Mouse (Mus musculus): ENCODE data around the gene 2010111I01Rik.
"Not testable (repeated sequence)": the region's sequence is repeated elsewhere in the genome, so short reads cannot be mapped to it uniquely, and the experiment has no call there.

The 2010111I01Rik gene

DNA sequence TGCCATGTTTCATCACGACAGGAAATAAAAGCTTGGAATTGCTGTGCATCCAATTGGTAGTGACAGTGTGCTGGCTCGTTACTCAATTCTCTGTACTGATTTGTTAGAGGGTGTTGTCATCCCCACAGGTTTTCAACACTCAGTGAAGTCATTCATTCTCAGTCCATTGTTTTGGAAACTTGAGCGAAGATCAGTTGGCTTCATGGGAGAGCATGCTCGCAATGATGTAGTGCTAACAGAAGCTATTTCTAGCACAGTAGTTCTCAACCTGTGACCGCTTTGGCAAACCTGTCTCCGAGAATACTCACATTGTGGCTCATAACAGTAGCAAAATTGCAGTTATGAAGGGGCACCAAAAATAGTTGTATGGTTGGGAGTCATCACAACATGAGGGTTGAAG lies 8.7 kb upstream of the 2010111I01Rik start:
- DNase-seq (ENCODE audit: extremely low spot score) = no peak

DNA sequence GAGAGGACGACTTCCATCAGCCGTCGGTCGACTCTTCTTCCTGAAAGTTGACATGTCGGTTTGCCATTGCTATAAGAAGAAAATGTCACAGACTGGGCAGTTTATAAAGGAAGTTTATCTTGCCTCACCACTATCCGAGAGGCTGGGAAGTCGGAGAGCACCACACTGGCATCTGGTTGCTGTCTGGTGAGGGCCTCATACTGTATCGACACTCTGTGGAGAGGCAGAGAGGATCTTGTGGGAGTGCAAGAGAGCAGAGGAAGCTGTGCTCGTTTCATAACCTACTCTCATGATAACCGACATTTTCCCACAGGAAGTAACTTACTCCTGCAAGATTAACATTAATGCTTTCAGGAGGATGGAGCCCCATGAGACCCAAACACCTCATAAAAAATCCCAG lies 7.9 kb upstream of the 2010111I01Rik start:
- no peak for DNase-seq (ENCODE audit: extremely low spot score)

DNA sequence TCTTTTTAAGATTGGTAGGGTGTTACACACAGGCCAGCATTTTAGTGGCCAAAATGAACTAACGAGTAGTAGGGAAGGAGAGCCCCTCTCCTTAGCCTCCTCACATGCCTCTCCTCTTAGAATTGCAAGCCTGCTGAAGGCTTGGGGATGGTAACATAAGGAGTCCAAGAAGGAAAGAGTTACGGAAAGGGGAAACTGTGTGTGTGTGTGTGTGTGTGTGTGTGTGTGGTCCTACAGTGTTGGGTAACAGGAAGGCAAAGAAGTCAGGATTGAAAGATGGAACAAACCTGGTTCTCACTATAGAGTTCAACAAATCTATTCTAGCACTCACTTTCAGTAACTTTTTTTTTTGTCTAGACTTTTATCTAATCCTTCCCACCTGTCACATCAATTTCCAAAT lies 1.3 kb upstream of the 2010111I01Rik start:
- DNase-seq (ENCODE audit: extremely low spot score) = no peak

DNA sequence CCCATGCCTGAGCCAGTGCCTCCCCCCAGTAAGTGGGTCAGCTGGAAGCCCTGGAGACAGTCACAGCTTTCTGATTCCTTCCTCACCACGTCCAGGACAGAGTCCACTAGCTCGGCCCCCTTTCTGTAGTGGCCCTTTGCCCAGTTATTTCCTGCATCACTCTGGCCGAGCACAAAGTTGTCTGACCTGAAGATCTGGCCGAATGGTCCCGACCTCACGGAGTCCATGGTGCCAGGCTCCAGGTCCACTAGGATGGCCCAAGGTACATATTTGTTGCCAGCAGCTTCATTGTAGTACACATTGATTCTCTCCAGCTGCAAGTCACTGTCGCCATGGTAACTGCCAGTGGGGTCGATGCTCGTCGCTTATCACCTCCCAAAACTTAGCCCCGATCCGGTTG lies 3.5 kb downstream of the 2010111I01Rik start:
- no peak for DNase-seq (ENCODE audit: extremely low spot score)

DNA sequence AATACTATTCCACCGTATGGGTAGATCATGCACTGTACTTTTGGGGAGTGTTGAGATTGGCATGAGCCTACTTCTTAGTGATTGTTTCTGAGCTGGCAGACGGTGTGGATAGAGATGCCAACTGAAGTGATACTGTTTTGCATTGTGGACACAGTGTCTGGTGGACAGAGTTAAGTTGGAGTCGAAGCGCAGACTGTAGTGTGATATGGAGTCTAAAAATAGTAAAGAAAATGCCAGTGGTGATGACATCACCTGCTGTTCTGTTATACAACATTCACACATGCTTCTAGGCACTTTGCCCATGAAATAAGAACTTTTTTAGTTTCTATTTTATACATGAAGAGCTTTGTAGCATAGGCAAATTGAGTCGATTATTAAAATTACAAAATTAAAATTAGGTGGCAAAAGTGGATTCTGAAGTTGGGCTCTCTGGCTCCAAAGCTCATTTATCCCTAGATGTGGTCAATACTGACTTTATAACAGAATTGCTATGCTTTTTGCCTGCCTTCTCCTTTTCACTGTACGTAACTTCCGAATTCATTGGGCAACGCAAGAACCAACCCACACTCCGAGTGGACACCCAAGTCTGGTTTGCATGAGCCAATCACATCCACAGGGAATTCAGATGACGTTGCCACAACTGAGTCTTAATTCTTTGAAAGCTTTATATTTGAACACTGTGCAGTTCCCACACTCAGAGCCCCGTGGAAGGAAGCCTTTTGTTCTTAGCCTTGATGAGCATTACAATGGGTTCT lies 6.0 kb downstream of the 2010111I01Rik start:
- DNase-seq (ENCODE audit: extremely low spot score) = no peak

GRCm38 (mm10) chr13:62972403-62972802 lies 7.7 kb downstream of the 2010111I01Rik start:
- DNase-seq (ENCODE audit: extremely low spot score) = no peak

DNA sequence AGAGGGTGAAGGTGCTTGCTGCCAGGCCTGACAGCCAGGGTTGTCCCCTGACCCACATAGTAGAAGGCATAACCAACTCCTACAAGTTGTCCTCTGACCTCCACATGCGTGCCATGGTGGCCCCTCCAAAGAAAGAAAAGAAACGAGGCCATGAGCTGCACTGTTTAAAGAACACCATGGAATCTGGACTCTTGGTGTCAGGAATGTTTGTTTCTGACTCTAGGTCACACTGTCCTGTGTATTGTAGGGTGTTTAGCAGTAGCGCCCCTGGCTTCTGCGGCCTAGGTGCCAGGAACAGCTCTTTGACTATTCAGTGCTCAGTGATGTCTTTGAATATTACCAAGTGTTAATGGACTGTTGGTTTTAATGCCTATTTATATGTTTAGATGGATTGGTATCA lies 8.4 kb downstream of the 2010111I01Rik start:
- no peak for DNase-seq (ENCODE audit: extremely low spot score)

DNA sequence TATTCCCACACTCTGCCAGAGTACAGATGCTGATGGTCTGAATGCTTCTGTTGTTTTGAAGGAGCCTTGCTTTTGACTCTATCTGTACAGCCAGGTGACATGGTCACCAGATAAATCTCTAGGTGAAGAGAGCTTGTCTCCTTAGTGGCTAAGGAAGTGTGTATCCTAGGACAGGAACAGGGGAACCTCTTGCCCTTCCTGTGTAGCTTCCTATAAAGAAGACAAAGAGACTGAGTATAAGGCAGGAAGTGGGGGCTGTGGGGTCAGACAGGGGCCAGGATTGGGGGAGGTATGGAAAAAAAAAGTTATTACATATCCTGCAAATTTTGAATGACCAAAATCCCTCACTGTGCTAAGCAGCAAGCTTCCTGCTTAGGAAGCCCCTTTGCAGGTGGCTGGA lies 13.4 kb downstream of the 2010111I01Rik start:
- no peak for DNase-seq (ENCODE audit: extremely low spot score)

GRCm38 (mm10) chr13:62978784-62979183 lies 14.1 kb downstream of the 2010111I01Rik start:
- DNase-seq (ENCODE audit: extremely low spot score) = no peak

GRCm38 (mm10) chr13:62979215-62979614 lies 14.5 kb downstream of the 2010111I01Rik start:
- DNase-seq (ENCODE audit: extremely low spot score) = no peak

DNA sequence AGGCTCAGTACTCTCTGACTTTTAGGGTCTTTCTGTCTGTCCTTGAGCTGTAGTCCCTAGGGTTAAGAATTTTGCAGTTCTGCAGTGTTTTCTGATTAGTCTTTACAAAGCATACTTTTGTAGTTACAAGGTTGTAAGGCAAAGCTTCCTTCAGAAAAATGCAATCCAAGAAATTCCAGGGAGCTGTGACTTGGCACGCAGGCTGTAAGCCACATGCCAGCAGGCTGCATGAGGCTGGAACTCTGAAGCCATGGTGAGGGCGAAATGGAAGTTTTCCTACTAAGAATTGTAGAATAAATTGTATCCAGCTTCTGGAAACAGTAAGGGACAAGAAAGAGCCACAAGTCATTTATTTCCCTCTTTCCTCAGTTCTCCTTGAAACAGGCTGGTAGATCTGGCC lies 15.4 kb downstream of the 2010111I01Rik start:
- DNase-seq (ENCODE audit: extremely low spot score) = no peak

GRCm38 (mm10) chr13:62984485-62984884 lies 19.8 kb downstream of the 2010111I01Rik start:
- no peak for DNase-seq (ENCODE audit: extremely low spot score)

DNA sequence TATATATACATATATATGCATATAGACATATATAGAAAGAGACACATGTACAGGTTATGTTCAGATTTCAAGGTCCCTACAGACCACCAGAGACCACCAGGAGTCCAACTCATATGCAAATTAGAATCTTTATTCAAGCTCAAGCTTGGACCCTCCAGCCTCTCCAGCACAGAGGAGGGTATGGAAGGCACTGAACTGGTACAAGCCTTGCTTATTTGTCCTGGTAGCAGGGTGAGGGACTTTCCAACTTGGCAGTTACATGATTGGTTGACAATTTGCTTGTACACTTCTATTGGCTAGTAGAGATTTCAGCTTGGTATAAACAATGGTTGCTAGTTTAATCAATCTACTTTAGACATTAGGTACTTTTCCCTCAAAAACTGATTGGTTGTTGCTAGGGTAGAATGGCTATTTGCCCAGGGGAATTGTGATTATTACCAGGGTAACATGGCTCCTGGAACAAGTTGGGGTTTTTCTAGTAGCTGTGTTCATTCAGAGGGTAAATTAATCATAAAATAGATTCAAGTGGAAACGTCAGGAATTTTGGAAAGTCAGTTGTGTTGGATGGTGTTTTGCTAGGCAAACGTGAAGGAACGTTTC lies 25.3 kb downstream of the 2010111I01Rik start:
- DNase-seq (ENCODE audit: extremely low spot score) = no peak

DNA sequence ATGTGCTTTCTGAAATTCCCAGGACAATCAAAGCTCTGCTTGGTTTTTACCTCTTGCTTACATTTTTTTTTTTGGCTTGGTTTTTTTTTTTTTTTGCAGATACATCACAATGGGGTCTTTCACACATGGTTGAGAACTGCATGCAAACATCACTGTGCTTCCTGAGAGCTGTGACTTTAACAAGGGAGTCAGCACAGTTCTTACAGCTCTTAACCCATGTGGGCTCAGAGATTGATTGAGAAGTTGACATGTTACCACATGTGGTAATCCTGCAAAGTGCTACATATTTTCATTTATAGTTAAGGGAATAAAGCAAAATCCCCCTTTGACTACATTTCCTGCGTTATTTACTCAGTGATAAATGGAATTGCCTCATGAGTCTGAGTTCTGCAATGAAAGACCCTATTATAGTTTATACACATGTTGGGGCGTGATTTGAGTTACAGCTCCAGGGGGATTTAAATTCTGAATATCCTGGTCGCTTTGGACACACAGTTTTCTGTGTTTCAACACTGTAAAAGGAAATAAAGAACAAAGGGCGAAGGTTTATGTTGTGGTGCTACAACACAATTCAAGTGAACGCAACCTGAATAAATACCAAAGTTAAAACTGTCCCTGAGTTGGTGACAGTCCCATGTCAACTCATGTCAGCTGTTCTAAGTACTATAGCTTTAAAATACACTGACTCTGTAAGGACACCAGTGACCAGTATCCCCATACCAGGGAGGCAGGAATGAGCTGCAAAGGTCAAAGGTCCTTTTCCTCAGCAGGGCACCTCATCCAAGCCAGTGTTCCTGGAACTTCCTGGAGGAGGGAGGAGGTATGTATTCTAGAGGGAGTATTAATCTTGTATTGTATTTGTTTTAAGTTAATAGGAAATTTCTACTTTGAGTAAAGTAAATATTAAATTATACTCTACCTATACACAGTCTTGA lies 29.1 kb downstream of the 2010111I01Rik start:
- DNase-seq (ENCODE audit: extremely low spot score) = no peak

GRCm38 (mm10) chr13:62996767-62997166 lies 32.1 kb downstream of the 2010111I01Rik start:
- no peak for DNase-seq (ENCODE audit: extremely low spot score)

DNA sequence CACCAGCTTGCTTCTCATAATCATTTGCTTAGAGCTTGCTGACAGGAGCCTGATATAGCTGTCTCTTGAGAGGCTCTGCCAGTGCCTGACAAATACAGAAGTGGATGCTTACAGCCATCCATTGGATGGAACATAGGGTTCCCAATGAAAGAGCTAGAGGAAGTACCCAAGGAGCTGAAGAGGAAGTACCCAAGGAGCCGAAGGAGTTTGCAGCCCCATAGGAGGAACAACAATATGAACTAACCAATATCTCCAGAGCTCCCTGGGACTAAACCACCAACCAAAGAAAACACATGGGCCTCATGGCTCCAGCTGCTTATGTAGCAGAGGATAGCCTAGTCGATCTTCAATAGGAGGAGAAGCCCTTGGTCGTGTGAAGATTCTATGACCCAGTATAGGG lies 42.8 kb downstream of the 2010111I01Rik start:
- DNase-seq (ENCODE audit: extremely low spot score) = not testable (repeated sequence)

DNA sequence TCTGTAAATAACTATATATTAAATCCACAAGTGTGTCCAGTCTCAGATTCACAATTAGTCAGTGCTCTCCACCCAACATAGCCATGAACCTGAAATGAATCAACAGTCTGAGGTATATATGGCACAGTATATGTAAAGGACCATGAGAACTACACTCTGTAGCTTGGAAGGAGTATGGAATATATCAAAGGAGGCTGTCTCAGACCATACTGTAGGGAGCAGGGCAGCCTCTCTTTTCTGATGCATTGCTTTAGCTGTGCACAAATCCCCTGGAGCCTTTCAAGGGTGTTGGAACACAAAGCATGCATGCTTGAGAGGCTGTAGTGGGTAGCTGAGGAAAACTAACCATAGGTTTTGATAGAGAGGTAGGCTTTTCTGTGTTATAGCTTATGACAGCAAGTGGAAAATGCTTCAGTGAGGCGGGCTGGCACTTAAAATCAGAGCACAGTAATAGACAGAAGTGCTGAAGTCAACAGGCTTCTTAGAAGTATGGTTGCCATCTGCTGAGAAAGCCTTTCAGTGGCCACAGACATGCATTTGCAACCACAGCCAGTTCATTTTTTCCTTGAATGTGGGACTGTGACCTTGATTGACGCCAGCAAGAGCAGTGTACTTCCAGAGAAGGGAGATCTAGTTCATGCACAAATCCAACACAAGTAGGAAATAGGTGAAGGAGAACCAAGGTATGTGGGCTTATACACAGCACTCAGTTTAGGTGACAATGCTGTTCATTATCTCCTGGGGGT lies 45.8 kb downstream of the 2010111I01Rik start:
- no peak for DNase-seq (ENCODE audit: extremely low spot score)

DNA sequence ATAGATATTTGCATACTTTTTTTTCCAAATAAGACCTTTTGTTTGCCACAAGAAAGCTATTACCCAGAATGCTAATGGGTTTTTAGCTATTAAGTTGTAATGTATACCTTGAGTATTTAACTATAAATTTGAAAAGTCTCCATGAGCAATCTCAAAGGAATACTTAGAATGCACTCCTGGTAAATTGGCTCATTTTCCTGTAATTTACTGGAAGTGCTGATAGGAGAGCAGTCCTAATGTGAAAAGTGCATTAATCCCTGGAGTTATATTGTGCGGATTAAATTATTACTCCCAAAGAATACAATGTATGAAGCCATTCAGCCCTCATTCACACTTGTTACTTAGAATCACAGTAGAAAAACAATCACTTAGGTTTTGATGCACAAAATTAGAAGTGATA lies 49.7 kb downstream of the 2010111I01Rik start:
- no peak for DNase-seq (ENCODE audit: extremely low spot score)

- DNase-seq (ENCODE audit: extremely low spot score) = no peak
These were observed 50.7 kb downstream of the 2010111I01Rik start for GRCm38 (mm10) chr13:63015362-63015761.

- no peak for DNase-seq (ENCODE audit: extremely low spot score)
These were observed 51.4 kb downstream of the 2010111I01Rik start for GRCm38 (mm10) chr13:63016056-63016455.

All from embryo, embryonic 9.5 days (tissue).